Mouse (Mus musculus): ENCODE results near the gene Syne1. TPM values are rescaled to one million over a fixed set of nuclear protein-coding genes. Genes with fewer than 3 reads are reported as not detected.

The Syne1 gene
- polyA plus RNA-seq, 1 experiment from 2014 or later: 27.1 TPM

DNA sequence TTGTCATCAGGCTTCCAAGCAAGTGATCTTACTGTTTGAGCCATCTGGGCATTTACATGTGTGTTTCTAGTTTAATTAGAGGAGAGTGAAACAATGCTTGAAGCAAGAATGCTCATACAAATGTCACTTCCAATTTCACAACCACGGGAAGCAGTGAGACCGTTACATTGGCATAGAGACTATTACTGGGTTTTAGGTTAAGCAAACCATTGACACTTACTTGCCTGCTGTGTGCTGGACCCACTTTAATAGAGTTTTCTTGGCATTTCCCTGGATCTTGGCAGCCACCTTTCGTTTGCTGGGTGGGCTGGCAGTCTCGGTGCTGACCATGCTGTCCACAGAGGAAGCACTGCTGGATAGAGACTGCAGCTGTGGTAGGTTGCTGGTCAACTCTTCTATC lies 127.3 kb downstream of the Syne1 start:
- 80% methylated on average over 4 of the region's 4 CpGs for WGBS
- ATAC-seq (ENCODE audit: insufficient number of reproducible peaks, insufficient read depth, low FRiP score, low read depth): no peak
- H3K4me2 ChIP-seq (ENCODE audit: low read length): no peak overlapping the region

GRCm38 (mm10) chr10:5415730-5416129 lies 135.6 kb downstream of the Syne1 start:
- Histone ChIP-seq H3K27me3 (ENCODE audit: control insufficient read depth, insufficient read depth, low read length) (no peaks in the 10 kb centered on the region), H3K4me3 (ENCODE audit: control insufficient read depth in 1 of 2, insufficient read depth in 1 of 2, low read depth in 1 of 2, low read length in 2 of 2) (no peak overlapping the region), H3K27ac (replicated peaks in 1 of 2; ENCODE audit: control insufficient read depth in 1 of 2, insufficient read depth in 1 of 2, low read depth in 2 of 2, low read length in 2 of 2) (no peak overlapping the region), H3K36me3 (ENCODE audit: control insufficient read depth, insufficient read depth, low read length) (no peaks in the 10 kb centered on the region), H3K9me3 (ENCODE audit: control insufficient read depth, low read length) (no peaks in the 10 kb centered on the region), H3K4me2 (ENCODE audit: low read length) (no peak overlapping the region), H3K4me1 (ENCODE audit: control insufficient read depth in 2 of 2, insufficient read depth in 2 of 2, low read length in 2 of 2) (no peaks in the 10 kb centered on the region), H3K9ac (ENCODE audit: low read length) (no peak overlapping the region)
- 79% methylated on average over 3 of the region's 3 CpGs for WGBS
- ATAC-seq (ENCODE audit: insufficient number of reproducible peaks, insufficient read depth, low FRiP score, low read depth): no peak

More for the DNA sequence above, 127.3 kb downstream of the Syne1 start:
- Histone ChIP-seq H3K36me3 (ENCODE audit: control insufficient read depth, insufficient read depth, low read length) (no peaks in the 10 kb centered on the region), H3K9me3 (ENCODE audit: control insufficient read depth, low read length) (no peaks in the 10 kb centered on the region), H3K9ac (ENCODE audit: low read length) (no peak overlapping the region), H3K4me3 (ENCODE audit: control insufficient read depth in 1 of 2, insufficient read depth in 1 of 2, low read depth in 1 of 2, low read length in 2 of 2) (no peak overlapping the region), H3K27me3 (ENCODE audit: control insufficient read depth, insufficient read depth, low read length) (no peaks in the 10 kb centered on the region), H3K27ac (replicated peaks in 1 of 2; ENCODE audit: control insufficient read depth in 1 of 2, insufficient read depth in 1 of 2, low read depth in 2 of 2, low read length in 2 of 2) (no peak overlapping the region), H3K4me1 (ENCODE audit: control insufficient read depth in 2 of 2, insufficient read depth in 2 of 2, low read length in 2 of 2) (no peaks in the 10 kb centered on the region)

GRCm38 (mm10) chr10:5384131-5384776 lies 167.0 kb downstream of the Syne1 start:
- Histone ChIP-seq H3K4me3 (ENCODE audit: control insufficient read depth in 1 of 2, insufficient read depth in 1 of 2, low read depth in 1 of 2, low read length in 2 of 2) (no peak overlapping the region), H3K9me3 (ENCODE audit: control insufficient read depth, low read length) (no peaks in the 10 kb centered on the region), H3K9ac (ENCODE audit: low read length) (no peak overlapping the region), H3K4me1 (ENCODE audit: control insufficient read depth in 2 of 2, insufficient read depth in 2 of 2, low read length in 2 of 2) (no peaks in the 10 kb centered on the region), H3K27me3 (ENCODE audit: control insufficient read depth, insufficient read depth, low read length) (no peaks in the 10 kb centered on the region), H3K4me2 (ENCODE audit: low read length) (no peak overlapping the region), H3K36me3 (ENCODE audit: control insufficient read depth, insufficient read depth, low read length) (no peaks in the 10 kb centered on the region), H3K27ac (replicated peaks in 1 of 2; ENCODE audit: control insufficient read depth in 1 of 2, insufficient read depth in 1 of 2, low read depth in 2 of 2, low read length in 2 of 2) (no peak overlapping the region)
- WGBS: 69% methylated on average over 6 of the region's 6 CpGs
- no peak for ATAC-seq (ENCODE audit: insufficient number of reproducible peaks, insufficient read depth, low FRiP score, low read depth)

GRCm38 (mm10) chr10:5381536-5381935 lies 169.7 kb downstream of the Syne1 start:
- ATAC-seq (ENCODE audit: insufficient number of reproducible peaks, insufficient read depth, low FRiP score, low read depth): no peak
- H3K27ac ChIP-seq (replicated peaks in 1 of 2; ENCODE audit: control insufficient read depth in 1 of 2, insufficient read depth in 1 of 2, low read depth in 2 of 2, low read length in 2 of 2): no peak overlapping the region
- no peaks in the 10 kb centered on the region for H3K36me3 ChIP-seq (ENCODE audit: control insufficient read depth, insufficient read depth, low read length)
- H3K4me3 ChIP-seq (ENCODE audit: control insufficient read depth in 1 of 2, insufficient read depth in 1 of 2, low read depth in 1 of 2, low read length in 2 of 2): no peak overlapping the region
- no peaks in the 10 kb centered on the region for H3K27me3 ChIP-seq (ENCODE audit: control insufficient read depth, insufficient read depth, low read length)
- no peak overlapping the region for H3K4me2 ChIP-seq (ENCODE audit: low read length)
- 86% methylated on average over 4 of the region's 4 CpGs for WGBS
- no peak overlapping the region for H3K9ac ChIP-seq (ENCODE audit: low read length)
- no peaks in the 10 kb centered on the region for H3K9me3 ChIP-seq (ENCODE audit: control insufficient read depth, low read length)
- no peaks in the 10 kb centered on the region for H3K4me1 ChIP-seq (ENCODE audit: control insufficient read depth in 2 of 2, insufficient read depth in 2 of 2, low read length in 2 of 2)

DNA sequence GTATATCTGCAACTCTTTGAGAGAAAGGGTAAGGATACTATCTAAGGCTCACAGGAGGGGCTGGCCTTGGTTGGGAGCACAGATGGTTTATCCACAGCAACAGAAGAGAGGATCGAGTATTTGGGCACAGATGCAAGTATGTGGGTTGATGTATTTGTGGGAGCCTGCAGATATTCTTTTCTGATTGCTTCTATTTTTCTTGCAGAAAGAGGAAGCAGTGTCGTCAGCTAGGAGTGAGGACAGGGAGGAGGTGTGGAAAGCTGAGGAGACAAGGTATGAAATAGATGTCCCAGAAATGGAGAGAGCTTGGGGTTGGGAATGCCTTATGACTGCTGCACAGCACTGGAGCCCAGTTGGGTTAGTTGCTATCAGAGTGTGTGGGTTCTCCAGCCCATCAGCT lies 172.3 kb downstream of the Syne1 start:
- H3K9me3 ChIP-seq (ENCODE audit: control insufficient read depth, low read length): no peaks in the 10 kb centered on the region
- WGBS: 61% methylated on average over 2 of the region's 2 CpGs
- H3K9ac ChIP-seq (ENCODE audit: low read length): no peak overlapping the region
- H3K4me1 ChIP-seq (ENCODE audit: control insufficient read depth in 2 of 2, insufficient read depth in 2 of 2, low read length in 2 of 2): no peaks in the 10 kb centered on the region
- no peaks in the 10 kb centered on the region for H3K36me3 ChIP-seq (ENCODE audit: control insufficient read depth, insufficient read depth, low read length)
- H3K27me3 ChIP-seq (ENCODE audit: control insufficient read depth, insufficient read depth, low read length): no peaks in the 10 kb centered on the region
- ATAC-seq (ENCODE audit: insufficient number of reproducible peaks, insufficient read depth, low FRiP score, low read depth): no peak
- no peak overlapping the region for H3K27ac ChIP-seq (replicated peaks in 1 of 2; ENCODE audit: control insufficient read depth in 1 of 2, insufficient read depth in 1 of 2, low read depth in 2 of 2, low read length in 2 of 2)
- no peak overlapping the region for H3K4me3 ChIP-seq (ENCODE audit: control insufficient read depth in 1 of 2, insufficient read depth in 1 of 2, low read depth in 1 of 2, low read length in 2 of 2)
- no peak overlapping the region for H3K4me2 ChIP-seq (ENCODE audit: low read length)

DNA sequence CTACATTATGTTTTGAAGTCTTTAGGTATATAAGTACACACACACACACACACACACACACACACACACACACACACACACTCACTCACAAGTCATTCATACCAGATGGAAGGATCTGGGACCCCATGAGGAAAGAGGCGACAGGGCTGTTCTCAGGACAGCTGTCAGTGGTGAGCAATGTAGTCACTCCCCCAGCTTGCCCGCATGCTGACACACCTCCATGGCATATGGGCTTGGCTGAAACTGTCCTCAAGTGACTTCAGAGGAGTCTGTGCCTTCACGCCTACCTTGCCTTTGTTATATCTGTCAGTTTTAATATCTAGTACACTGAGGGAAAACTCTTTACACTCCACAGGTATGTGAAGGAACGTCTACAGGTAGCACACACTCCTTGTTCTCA lies 181.7 kb downstream of the Syne1 start:
- H3K4me2 ChIP-seq (ENCODE audit: low read length): no peak overlapping the region
- 62% methylated on average over 4 of the region's 4 CpGs for WGBS

DNA sequence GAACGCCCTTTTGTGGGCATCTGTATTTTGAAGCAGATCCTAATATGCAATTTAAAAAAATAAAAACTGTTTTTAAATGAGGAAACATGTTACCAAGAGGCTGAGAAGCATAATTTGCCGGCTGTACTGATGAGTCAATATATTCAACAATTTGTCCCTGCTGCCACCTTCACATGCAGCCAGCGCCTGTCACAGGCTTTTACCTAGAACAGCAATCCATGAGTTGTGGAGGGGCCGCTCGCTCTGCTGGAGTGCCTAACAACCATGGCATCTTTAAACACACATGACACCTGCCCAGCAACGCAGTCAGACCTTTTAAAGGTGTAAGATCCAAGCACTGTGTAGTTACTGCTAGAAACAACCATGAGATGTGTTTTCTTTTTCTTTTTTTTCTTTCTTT lies 183.0 kb downstream of the Syne1 start:
- Histone ChIP-seq H3K9ac (ENCODE audit: low read length) (no peak overlapping the region), H3K4me2 (ENCODE audit: low read length) (no peak overlapping the region), H3K27me3 (ENCODE audit: control insufficient read depth, insufficient read depth, low read length) (no peaks in the 10 kb centered on the region), H3K27ac (replicated peaks in 1 of 2; ENCODE audit: control insufficient read depth in 1 of 2, insufficient read depth in 1 of 2, low read depth in 2 of 2, low read length in 2 of 2) (no peak overlapping the region), H3K4me3 (ENCODE audit: control insufficient read depth in 1 of 2, insufficient read depth in 1 of 2, low read depth in 1 of 2, low read length in 2 of 2) (no peak overlapping the region), H3K36me3 (ENCODE audit: control insufficient read depth, insufficient read depth, low read length) (no peaks in the 10 kb centered on the region), H3K4me1 (ENCODE audit: control insufficient read depth in 2 of 2, insufficient read depth in 2 of 2, low read length in 2 of 2) (no peaks in the 10 kb centered on the region), H3K9me3 (ENCODE audit: control insufficient read depth, low read length) (no peaks in the 10 kb centered on the region)
- 76% methylated on average over 6 of the region's 6 CpGs for WGBS
- no peak for ATAC-seq (ENCODE audit: insufficient number of reproducible peaks, insufficient read depth, low FRiP score, low read depth)

More for the DNA sequence above, 181.7 kb downstream of the Syne1 start:
- no peak for ATAC-seq (ENCODE audit: insufficient number of reproducible peaks, insufficient read depth, low FRiP score, low read depth)
- no peaks in the 10 kb centered on the region for H3K9me3 ChIP-seq (ENCODE audit: control insufficient read depth, low read length)
- no peaks in the 10 kb centered on the region for H3K27me3 ChIP-seq (ENCODE audit: control insufficient read depth, insufficient read depth, low read length)
- H3K4me3 ChIP-seq (ENCODE audit: control insufficient read depth in 1 of 2, insufficient read depth in 1 of 2, low read depth in 1 of 2, low read length in 2 of 2): no peak overlapping the region
- H3K4me1 ChIP-seq (ENCODE audit: control insufficient read depth in 2 of 2, insufficient read depth in 2 of 2, low read length in 2 of 2): no peaks in the 10 kb centered on the region
- H3K27ac ChIP-seq (replicated peaks in 1 of 2; ENCODE audit: control insufficient read depth in 1 of 2, insufficient read depth in 1 of 2, low read depth in 2 of 2, low read length in 2 of 2): no peak overlapping the region
- H3K9ac ChIP-seq (ENCODE audit: low read length): no peak overlapping the region
- H3K36me3 ChIP-seq (ENCODE audit: control insufficient read depth, insufficient read depth, low read length): no peaks in the 10 kb centered on the region

GRCm38 (mm10) chr10:5367465-5368011 lies 183.7 kb downstream of the Syne1 start:
- no peak for ATAC-seq (ENCODE audit: insufficient number of reproducible peaks, insufficient read depth, low FRiP score, low read depth)
- no peak overlapping the region for H3K4me2 ChIP-seq (ENCODE audit: low read length)
- H3K4me3 ChIP-seq (ENCODE audit: control insufficient read depth in 1 of 2, insufficient read depth in 1 of 2, low read depth in 1 of 2, low read length in 2 of 2): no peak overlapping the region
- no peaks in the 10 kb centered on the region for H3K4me1 ChIP-seq (ENCODE audit: control insufficient read depth in 2 of 2, insufficient read depth in 2 of 2, low read length in 2 of 2)
- no peak overlapping the region for H3K9ac ChIP-seq (ENCODE audit: low read length)
- H3K27ac ChIP-seq (replicated peaks in 1 of 2; ENCODE audit: control insufficient read depth in 1 of 2, insufficient read depth in 1 of 2, low read depth in 2 of 2, low read length in 2 of 2): no peak overlapping the region
- no peaks in the 10 kb centered on the region for H3K9me3 ChIP-seq (ENCODE audit: control insufficient read depth, low read length)
- no peaks in the 10 kb centered on the region for H3K27me3 ChIP-seq (ENCODE audit: control insufficient read depth, insufficient read depth, low read length)
- 59% methylated on average over 12 of the region's 12 CpGs for WGBS
- H3K36me3 ChIP-seq (ENCODE audit: control insufficient read depth, insufficient read depth, low read length): no peaks in the 10 kb centered on the region

Data from heart, embryonic 14.5 days (tissue).